13 mouse cellular contexts compared by ENCODE assay signal in the genomic region with DNA sequence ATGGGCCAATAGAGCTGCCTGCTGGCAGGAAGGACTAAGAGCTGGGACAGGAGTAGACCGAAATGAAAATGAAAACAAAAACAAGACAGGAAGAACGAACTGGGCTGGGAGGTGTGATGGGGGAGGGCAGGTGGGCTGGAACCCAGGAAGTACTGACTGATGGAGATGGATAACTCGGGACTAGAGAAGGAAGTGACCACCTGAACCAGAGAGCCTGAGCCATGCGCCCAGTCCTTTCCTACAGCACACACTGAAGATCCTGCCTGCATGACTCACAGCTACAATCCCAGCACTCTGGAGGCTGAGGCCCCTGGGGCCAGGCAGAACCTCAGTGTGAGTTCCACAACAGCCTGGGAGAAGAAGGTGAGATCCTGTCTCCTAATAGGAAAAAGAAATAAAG. TPM values are rescaled to one million over a fixed set of nuclear protein-coding genes. Genes with fewer than 3 reads are reported as not detected.
DNase-seq lines count a peak whose midpoint lies in the region; ATAC-seq and TF ChIP-seq lines count a peak whose summit lies in the region.
"Had no signal": no experiment of that assay in that cellular context is flagged by ENCODE, and none has a peak within 500 bp of the region (broad histone marks: within the 10 kb centered on the region; RNA-seq: fewer than 3 reads in every experiment).

No protein-coding gene starts in this region.

- H3K4me1 ChIP-seq in heart, embryonic 15.5 days (replicated peaks), result peaks cover 22% of the 10 kb centered on the region
- H3K4me1 ChIP-seq in midbrain, embryonic 13.5 days (replicated peaks), result peaks cover 31% of the 10 kb centered on the region
- H3K4me1 ChIP-seq in midbrain, embryonic 14.5 days (ENCODE audit: control insufficient read depth, insufficient read depth, low read length), result peaks cover 10% of the 10 kb centered on the region
- H3K4me1 ChIP-seq in intestine, postnatal 0 days (replicated peaks; ENCODE audit: control insufficient read depth, insufficient read depth, low read length), result peaks cover 12% of the 10 kb centered on the region; the same call in 1 of the 2 replicates

- no peak for TF ChIP-seq CTCF in intestine, postnatal 0 days (IDR thresholded peaks at IDR 0.05; ENCODE audit: low read depth)

- H3K36me3 ChIP-seq in heart, embryonic 15.5 days, result peaks cover 12% of the 10 kb centered on the region; the same call in 1 of the 2 replicates
- H3K36me3 ChIP-seq in midbrain, embryonic 13.5 days, result peaks cover 4% of the 10 kb centered on the region; the same call in 1 of the 2 replicates
- H3K36me3 ChIP-seq in midbrain, embryonic 14.5 days (ENCODE audit: control insufficient read depth, insufficient read depth, low read length), result no peaks in the 10 kb centered on the region
- H3K36me3 ChIP-seq in intestine, postnatal 0 days (ENCODE audit: control insufficient read depth, insufficient read depth), result peaks cover 9% of the 10 kb centered on the region; the same call in 1 of the 2 replicates

- H3K27ac ChIP-seq in heart, embryonic 15.5 days, result peak overlapping the region; percentile 42; the same call in 1 of the 2 replicates
- no peak overlapping the region for H3K27ac ChIP-seq in midbrain, embryonic 13.5 days
- no peak overlapping the region for H3K27ac ChIP-seq in midbrain, embryonic 14.5 days (replicated peaks; ENCODE audit: low read depth, low read length)
- no peak overlapping the region for H3K27ac ChIP-seq in intestine, postnatal 0 days (ENCODE audit: low read depth, low read length)

- H3K9ac ChIP-seq in heart, embryonic 15.5 days, result no peak overlapping the region
- H3K9ac ChIP-seq in midbrain, embryonic 13.5 days (replicated peaks), result 0 out of 2 replicates have a peak overlapping the region, but pooled peaks have one; percentile 19
- H3K9ac ChIP-seq in midbrain, embryonic 14.5 days (replicated peaks; ENCODE audit: low read length), result no peak overlapping the region
- H3K9ac ChIP-seq in intestine, postnatal 0 days (ENCODE audit: low read depth, low read length), result no peak overlapping the region

- H3K4me3 ChIP-seq in heart, embryonic 15.5 days, result no peak overlapping the region
- no peak overlapping the region; the same call in 1 of the 2 replicates for H3K4me3 ChIP-seq in midbrain, embryonic 13.5 days (replicated peaks)
- no peak overlapping the region for H3K4me3 ChIP-seq in midbrain, embryonic 14.5 days (replicated peaks; ENCODE audit: low read depth, low read length)
- H3K4me3 ChIP-seq in intestine, postnatal 0 days (ENCODE audit: low read depth, low read length), result no peak overlapping the region
- H3K4me3 ChIP-seq: erythroblast, embryonic 14.5 days had no signal

- H3K4me2 ChIP-seq in heart, embryonic 15.5 days, result no peak overlapping the region
- no peak overlapping the region for H3K4me2 ChIP-seq in midbrain, embryonic 13.5 days (replicated peaks)
- no peak overlapping the region for H3K4me2 ChIP-seq in midbrain, embryonic 14.5 days (ENCODE audit: low read length)
- 0 out of 2 replicates have a peak overlapping the region, but pooled peaks have one; percentile 4 for H3K4me2 ChIP-seq in intestine, postnatal 0 days (replicated peaks; ENCODE audit: low read depth)

- no peak for DNase-seq in heart, adult 11 months
- DNase-seq in midbrain, embryonic 14.5 days, result no peak
- DNase-seq in T-cell, adult 2 months (ENCODE audit: low spot score), result peak; percentile 6
- no peak for DNase-seq in c-Kit-positive CD71-positive TER-119-positive erythroid progenitor cells, embryonic 14.5 days (ENCODE audit: low spot score)
- DNase-seq in spleen, adult 12 weeks (ENCODE audit: low spot score), result no peak
- DNase-seq: gastrocnemius, postnatal 25 days; left cerebral cortex, postnatal 4 days; lung, postnatal 14 days; right cerebral cortex, postnatal 14 days had no signal

- WGBS in heart, embryonic 15.5 days, result 59% methylated on average over 4 of the region's 4 CpGs
- WGBS in midbrain, embryonic 13.5 days, result 78% methylated on average over 4 of the region's 4 CpGs
- WGBS in midbrain, embryonic 14.5 days, result 86% methylated on average over 4 of the region's 4 CpGs
- 50% methylated on average over 4 of the region's 4 CpGs for WGBS in intestine, postnatal 0 days

- no peaks in the 10 kb centered on the region for H3K27me3 ChIP-seq in heart, embryonic 15.5 days
- no peaks in the 10 kb centered on the region for H3K27me3 ChIP-seq in midbrain, embryonic 13.5 days
- no peaks in the 10 kb centered on the region for H3K27me3 ChIP-seq in midbrain, embryonic 14.5 days (ENCODE audit: control insufficient read depth, insufficient read depth, low read length)
- no peaks in the 10 kb centered on the region for H3K27me3 ChIP-seq in intestine, postnatal 0 days (replicated peaks; ENCODE audit: control insufficient read depth, insufficient read depth, low read length)

- no peak for ATAC-seq in heart, embryonic 15.5 days (replicated peaks; ENCODE audit: insufficient number of reproducible peaks, insufficient read depth, low FRiP score, low read depth)
- ATAC-seq in midbrain, embryonic 13.5 days, result no peak
- no peak for ATAC-seq in midbrain, embryonic 14.5 days (ENCODE audit: low FRiP score, low TSS enrichment)
- no peak for ATAC-seq in intestine, postnatal 0 days

- H3K9me3 ChIP-seq in heart, embryonic 15.5 days (replicated peaks), result no peaks in the 10 kb centered on the region
- H3K9me3 ChIP-seq in midbrain, embryonic 13.5 days, result no peaks in the 10 kb centered on the region
- no peaks in the 10 kb centered on the region for H3K9me3 ChIP-seq in midbrain, embryonic 14.5 days (ENCODE audit: control insufficient read depth, low read length)
- H3K9me3 ChIP-seq in intestine, postnatal 0 days (ENCODE audit: control insufficient read depth), result no peaks in the 10 kb centered on the region

RNA-seq across cellular contexts. Expression of gene Dcaf5, which starts 3.1 kb away (rescaled TPM):
- polyA plus RNA-seq in heart, embryonic 15.5 days (2015; fragmentation: Nextera tagmentation; extraction: Ambion mirVana), result 8.6 and 11.1 TPM in 2 replicates
- 25.8 and 28.2 TPM in 2 replicates for polyA plus RNA-seq in midbrain, embryonic 13.5 days (2015; fragmentation: Nextera tagmentation; extraction: Ambion mirVana)
- polyA plus RNA-seq in midbrain, embryonic 14.5 days (2014; fragmentation: Nextera tagmentation; extraction: Ambion mirVana), result 28.0 and 29.9 TPM in 2 replicates
- 7.4 and 7.5 TPM in 2 replicates for polyA plus RNA-seq in intestine, postnatal 0 days (2015; fragmentation: Nextera tagmentation; extraction: Ambion mirVana)

RNA-seq across cellular contexts. Expression of gene Exd2, which starts 29.6 kb away (rescaled TPM):
- 16.3 and 18.5 TPM in 2 replicates for polyA plus RNA-seq in heart, embryonic 15.5 days (2015; fragmentation: Nextera tagmentation; extraction: Ambion mirVana)
- 54.8 and 58.4 TPM in 2 replicates for polyA plus RNA-seq in midbrain, embryonic 13.5 days (2015; fragmentation: Nextera tagmentation; extraction: Ambion mirVana)
- 52.9 and 59.7 TPM in 2 replicates for polyA plus RNA-seq in midbrain, embryonic 14.5 days (2014; fragmentation: Nextera tagmentation; extraction: Ambion mirVana)
- 6.5 and 6.8 TPM in 2 replicates for polyA plus RNA-seq in intestine, postnatal 0 days (2015; fragmentation: Nextera tagmentation; extraction: Ambion mirVana)
